Mouse (Mus musculus): ENCODE measurements around the gene Dlg4. TPM values are rescaled to one million over a fixed set of nuclear protein-coding genes. Genes with fewer than 3 reads are reported as not detected.
"Not testable (repeated sequence)": the region's sequence is repeated elsewhere in the genome, so short reads cannot be mapped to it uniquely, and the experiment has no call there.

The Dlg4 gene
- polyA plus RNA-seq, 1 experiment: 697 TPM

DNA sequence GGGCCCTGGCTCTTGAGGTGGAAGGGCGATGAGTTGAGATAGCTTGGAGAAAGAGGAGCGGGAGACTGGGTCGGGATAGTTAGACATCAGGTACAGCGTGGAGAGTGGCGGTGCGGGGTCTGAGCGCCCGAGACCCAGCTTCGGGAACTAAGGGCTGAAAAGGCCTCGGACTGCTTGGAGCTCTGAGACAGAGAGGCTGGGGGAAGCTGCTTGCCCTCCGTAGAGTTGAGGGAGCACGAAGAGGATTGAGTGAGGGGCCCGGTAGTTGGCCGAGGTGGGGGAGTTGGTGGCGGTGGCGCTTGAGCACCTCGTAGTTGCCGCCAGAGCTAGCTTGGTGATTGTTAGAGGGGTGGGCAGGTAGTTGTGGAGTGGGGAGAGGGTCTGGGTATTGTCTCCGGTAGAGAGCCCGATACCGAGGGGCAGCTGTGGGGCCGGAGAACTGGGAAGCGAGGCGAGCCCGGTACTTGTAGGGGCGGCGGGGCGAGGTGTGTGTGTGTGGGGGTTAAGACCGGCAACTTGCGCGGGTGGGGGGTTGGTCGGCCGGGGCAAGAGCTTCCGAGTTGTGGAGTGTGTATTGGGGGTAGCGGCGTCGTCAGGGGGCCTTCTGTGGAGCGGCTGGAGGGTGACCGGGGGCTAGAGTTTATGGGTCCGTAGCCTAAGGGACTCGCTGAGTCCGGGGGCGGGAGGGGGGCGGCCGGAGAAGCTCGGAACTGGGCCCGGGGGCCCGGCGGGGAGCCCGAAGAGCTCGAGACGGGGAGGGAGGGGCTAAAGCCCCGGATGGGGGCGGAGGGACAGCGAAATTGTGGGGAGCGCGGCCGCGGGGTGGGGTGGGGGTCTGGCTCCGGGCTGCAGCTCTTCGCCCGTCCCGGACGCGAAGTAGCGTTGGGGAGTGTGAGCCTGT lies 20.3 kb upstream of the Dlg4 start:
- no peak for DNase-seq (ENCODE audit: extremely low spot score in 1 of 2, low spot score in 1 of 2)

DNA sequence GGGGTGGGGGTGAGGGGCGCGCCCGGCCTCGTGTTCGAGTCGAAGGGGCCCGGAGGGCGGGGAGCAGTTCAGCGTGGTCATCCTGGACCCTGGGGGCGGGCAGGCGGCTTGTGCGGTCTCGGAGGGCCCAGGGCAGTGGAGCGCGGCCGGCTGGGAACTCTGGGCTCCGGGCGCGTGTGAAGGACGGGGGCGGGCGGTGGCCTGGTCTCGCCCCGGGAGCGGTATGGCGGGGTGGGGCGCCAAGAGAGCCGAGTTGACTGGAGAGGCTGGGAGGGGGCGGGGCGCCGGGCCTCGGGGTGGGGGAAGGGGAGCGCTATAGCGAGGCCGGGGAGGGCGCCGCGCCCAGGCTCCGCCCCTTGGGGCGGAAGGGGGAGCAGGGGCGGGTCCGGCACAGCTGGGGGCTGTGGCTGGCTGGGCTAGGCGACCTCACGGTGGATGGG lies 19.7 kb upstream of the Dlg4 start:
- peak in 1 of 2 experiments; percentile 63 for DNase-seq (ENCODE audit: extremely low spot score in 1 of 2, low spot score in 1 of 2)

DNA sequence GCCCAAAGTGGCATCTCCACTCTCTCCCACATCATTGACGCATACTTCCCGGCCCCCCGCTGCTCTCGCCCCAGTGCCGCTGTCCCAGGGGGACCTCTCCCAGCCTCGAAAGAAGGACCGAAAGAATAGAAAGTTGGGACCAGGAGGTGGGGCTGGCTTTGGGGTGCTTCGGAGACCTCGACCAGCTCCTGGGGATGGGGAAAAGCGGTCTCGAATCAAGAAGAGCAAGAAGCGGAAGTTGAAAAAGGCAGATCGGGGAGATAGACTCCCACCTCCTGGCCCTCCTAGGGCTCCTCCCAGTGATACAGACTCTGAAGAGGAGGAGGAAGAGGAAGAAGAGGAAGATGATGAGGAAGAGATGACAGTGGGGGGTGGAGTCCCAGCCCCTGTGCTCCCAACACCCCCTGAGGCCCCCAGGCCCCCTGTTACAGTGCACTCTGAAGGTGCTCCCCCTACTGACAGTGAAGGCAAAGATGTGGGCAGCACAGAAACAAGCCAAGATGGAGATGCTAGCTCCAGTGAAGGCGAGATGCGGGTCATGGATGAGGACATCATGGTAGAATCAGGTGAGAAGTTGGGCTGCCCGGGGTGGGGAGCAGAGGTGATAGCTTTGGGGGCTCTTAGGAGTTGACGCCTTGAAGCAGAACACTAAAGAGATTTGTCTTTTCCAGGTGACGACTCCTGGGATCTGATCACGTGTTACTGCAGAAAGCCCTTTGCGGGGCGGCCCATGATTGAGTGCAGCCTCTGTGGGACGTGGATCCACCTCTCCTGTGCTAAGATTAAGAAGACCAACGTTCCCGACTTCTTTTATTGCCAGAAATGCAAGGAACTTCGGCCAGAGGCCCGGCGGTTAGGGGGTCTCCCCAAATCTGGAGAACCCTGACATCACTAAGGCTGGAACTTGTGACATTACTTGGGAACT lies 17.9 kb upstream of the Dlg4 start:
- DNase-seq (ENCODE audit: extremely low spot score in 1 of 2, low spot score in 1 of 2): no peak

DNA sequence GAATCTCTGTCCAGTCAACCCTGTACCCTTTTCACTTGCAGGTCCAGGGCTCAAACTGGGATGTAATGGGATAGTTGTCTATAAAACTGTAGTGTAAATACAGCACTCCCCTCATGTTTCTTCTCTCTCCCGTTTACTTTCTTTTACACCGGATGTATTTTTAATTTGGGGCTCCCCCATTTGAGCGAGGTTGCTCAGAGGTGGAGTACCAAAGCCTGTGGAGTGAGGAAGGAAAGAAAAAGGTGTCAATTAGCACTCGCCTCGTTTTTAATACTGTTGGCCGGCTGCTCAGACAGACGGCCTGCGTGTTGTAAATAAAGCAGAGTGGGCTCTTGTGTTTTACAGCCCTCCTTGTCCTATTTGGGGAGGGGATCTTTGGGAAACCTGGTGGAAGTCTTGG lies 17.1 kb upstream of the Dlg4 start:
- DNase-seq (ENCODE audit: extremely low spot score in 1 of 2, low spot score in 1 of 2): no peak

DNA sequence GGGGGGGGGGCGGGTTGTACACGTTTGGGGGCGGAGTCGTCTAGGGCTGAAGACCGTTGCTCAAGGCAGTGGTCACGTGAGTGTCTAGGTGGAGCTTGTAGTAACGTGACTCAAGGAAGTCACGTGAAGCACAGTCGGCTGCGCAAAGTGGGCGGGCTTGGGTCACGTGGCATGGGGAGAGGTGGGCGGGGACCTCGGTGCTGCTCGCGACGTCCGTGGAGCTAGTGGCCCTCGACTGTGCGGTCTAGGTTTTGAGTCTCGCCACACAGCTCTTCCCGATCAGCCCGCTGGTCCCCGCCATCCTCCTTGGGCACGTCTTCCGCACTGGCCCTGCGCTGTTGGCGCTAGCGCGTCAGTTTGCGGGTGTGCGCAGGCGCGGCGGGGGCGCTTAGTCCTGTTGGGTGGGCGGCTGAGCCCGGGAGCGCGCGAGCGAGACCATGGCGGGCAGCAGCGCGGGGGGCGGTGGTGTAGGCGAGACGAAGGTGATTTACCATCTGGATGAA lies 16.3 kb upstream of the Dlg4 start, which contains the start of gene Dvl2:
TSS of gene Dvl2 (plus strand) at position 200 of the 503 bp plus-strand sequence.
- peak; percentile 90 to 93 for DNase-seq (ENCODE audit: extremely low spot score in 1 of 2, low spot score in 1 of 2)

DNA sequence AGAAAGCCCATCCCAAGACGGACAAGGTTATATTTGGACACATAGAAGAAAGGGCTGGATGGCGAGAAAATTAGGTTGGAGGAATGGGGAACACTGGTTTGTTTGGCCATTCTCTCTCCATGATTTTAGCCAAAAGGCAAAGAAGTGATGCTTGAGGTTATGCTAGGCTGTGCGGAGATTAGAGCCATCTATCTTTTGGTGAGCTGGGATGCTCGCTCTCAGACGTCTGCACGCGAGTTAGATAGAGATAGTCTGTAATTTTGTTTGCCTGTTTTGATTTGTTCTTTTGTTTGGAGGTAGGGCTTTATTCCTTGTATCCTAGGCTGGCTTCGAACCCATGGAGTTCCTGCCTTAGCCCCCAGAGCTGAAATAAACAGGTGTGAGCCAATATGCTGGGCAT lies 15.6 kb upstream of the Dlg4 start:
- DNase-seq (ENCODE audit: extremely low spot score in 1 of 2, low spot score in 1 of 2): no peak

DNA sequence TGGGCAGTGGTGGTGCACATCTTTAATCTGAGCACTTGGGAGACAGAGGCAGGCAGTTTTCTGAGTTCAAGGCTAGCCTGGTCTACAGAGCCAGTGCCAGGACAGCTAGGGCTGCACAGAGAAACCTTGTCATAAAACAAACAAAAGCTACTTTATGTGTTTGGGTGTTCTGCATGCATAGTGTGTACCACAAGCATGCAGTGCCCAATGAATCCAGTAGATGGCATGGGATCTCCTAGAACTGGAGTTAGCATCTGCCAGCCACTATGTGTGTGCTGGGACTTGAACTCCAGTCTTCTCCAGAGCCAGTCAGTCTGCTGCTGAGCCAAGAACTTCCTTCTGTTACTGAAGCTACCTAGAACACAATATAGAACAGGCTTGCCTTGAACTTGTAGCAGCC lies 14.9 kb upstream of the Dlg4 start:
- no peak for DNase-seq (ENCODE audit: extremely low spot score in 1 of 2, low spot score in 1 of 2)

DNA sequence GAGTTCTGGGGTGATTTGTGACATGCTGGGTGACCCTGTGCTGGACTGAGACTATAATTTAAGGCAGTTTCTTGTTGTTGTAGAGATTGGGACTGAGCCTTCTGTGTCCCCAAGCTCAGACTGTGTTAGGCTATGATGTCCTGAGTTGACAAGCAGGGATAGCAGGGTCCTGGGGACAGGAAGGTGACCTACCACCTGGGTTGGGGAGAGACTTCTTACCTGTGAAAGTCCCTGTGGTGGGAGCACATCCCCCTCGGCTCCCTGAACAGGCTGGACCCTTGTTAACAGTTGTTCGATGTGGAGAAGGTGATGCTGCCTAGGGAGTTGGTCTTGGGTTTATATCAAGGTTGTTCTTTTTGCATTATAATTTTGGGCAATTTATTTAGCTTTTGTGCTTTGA lies 14.3 kb upstream of the Dlg4 start:
- no peak for DNase-seq (ENCODE audit: extremely low spot score in 1 of 2, low spot score in 1 of 2)

DNA sequence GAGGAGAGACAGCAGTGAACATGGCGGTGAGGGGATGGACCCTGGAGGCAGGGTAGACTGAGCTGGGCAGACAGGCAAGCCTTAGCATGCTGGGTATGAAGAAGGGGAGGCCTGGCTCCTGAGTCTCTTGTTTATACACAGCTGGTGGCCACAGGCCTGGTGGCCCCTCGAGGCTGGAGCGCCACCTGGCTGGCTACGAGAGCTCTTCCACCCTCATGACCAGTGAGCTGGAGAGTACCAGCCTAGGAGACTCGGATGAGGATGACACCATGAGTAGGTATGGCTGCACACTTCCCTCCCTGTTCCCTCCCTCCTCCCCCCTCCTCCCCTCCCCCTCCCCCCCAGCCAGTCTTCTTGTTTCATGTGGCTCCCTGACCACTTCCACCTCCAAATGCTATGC lies 11.2 kb upstream of the Dlg4 start:
- DNase-seq (ENCODE audit: extremely low spot score in 1 of 2, low spot score in 1 of 2): no peak

DNA sequence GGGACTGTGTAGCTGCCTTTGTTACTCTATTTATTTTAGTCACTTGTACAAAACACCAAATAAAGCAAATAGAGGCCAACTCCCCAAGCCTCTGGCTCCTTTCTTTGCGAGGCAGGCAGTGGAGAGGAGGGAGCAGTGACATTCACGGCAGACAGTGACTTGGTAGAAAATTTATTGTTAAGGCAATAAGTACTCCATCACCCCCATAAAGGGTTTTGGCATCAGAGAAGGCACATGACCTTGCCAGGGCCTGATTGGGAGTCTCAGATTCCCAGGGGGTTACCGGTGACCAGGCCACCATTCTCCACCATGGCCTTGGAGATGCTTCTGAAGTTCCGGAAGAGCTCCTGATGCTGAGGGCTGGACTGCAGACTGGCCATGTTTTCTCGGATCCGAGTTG lies 6.7 kb upstream of the Dlg4 start:
- no peak for DNase-seq (ENCODE audit: extremely low spot score in 1 of 2, low spot score in 1 of 2)

DNA sequence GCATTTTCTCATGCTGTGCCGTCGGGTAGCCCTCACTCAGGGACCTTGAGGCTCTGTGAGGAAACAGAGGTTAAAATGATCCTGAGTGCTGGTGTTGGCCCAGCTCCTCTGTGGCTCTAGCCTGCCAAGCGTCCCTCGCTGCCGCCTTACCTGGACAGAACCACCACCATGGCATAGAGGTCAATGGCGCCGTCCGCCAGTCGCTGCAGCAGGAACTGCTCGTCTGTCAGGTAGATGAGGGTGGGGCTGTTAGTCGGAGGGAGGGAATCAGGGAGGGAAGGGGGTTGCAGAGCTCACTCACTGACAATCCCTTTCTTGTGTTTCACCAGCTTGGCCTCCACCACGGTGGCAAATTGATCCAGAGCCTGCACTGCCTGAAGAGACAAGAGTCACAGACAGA lies 6.2 kb upstream of the Dlg4 start:
- DNase-seq (ENCODE audit: extremely low spot score in 1 of 2, low spot score in 1 of 2): no peak

DNA sequence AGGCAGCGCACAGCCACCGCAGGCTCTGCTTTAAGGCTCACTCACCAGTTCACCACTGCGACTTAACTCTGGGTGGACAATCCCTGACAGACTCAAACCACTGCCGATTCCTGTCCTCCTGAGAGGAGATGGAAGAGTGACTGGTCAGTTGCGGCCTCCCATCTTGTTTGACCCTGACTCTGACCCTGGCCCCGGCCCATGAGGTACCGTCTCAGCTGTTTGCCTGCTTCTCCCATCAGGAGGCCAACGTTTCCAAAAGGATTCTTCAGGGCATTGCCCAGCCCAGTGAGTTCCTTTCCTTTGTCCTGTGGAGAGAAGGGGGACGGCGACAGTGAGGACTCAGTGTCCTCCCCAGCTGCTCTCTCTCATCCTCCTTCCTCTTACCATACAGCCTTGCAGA lies 5.8 kb upstream of the Dlg4 start:
- DNase-seq (ENCODE audit: extremely low spot score in 1 of 2, low spot score in 1 of 2): no peak

DNA sequence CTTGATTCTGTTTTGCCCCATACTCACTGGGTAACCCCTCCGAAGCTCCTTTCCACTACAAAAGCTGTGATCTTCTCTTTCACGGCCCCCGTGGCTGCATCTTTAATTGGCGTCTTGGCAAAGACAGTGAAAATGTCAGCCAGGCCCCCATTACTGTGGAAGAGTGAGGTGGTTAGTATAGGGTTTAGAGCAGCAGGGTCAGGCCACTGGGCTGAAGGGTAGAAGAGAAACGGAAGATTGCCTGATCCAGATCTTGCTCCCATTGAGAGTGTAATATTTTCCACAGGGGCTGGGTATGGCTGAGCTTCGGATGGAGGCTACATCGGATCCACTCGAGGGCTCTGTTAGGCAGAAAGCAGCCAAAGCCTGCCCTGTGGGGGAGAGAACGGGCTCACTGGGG lies 3.8 kb upstream of the Dlg4 start:
- no peak for DNase-seq (ENCODE audit: extremely low spot score in 1 of 2, low spot score in 1 of 2)

DNA sequence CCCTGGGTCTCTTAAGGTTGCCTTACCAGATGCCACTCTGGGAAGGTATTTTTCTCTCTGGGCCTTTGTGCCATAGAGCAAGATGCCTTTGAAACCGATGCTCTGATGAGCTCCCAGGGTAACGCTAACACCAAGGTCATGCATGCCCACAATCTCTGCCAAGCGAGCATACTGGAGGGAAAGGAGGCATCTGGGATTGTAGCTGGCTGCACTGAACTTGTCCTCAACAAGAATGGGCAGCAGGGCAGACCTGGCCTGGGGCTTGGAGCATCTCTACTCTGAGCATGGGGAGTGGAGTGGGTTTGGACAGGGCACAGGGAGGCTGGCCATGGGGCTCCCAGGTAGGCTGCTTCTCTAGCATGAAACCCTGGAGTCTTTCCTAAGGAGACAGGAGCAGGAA lies 3.3 kb upstream of the Dlg4 start:
- DNase-seq (ENCODE audit: extremely low spot score in 1 of 2, low spot score in 1 of 2): no peak

DNA sequence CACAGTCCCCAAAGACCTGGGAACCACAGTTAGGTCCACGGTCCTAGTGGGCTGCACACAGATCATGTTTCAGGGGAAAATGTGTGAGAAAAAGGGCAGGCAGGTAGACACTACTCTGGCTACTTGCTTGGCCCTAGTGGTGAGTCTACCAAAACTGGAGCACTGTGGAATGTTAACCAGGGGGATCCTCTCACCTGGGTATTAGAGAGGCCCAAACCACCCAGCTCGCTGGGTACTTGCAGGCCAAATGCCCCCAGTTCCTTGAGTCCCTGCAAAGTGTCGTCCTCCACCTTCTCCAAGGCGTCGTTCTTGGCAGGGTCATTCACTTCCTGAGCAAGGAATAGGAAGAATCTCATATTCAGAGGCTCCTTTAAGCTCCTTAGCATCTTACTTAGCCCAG lies 2.7 kb upstream of the Dlg4 start:
- DNase-seq (ENCODE audit: extremely low spot score in 1 of 2, low spot score in 1 of 2): no peak

DNA sequence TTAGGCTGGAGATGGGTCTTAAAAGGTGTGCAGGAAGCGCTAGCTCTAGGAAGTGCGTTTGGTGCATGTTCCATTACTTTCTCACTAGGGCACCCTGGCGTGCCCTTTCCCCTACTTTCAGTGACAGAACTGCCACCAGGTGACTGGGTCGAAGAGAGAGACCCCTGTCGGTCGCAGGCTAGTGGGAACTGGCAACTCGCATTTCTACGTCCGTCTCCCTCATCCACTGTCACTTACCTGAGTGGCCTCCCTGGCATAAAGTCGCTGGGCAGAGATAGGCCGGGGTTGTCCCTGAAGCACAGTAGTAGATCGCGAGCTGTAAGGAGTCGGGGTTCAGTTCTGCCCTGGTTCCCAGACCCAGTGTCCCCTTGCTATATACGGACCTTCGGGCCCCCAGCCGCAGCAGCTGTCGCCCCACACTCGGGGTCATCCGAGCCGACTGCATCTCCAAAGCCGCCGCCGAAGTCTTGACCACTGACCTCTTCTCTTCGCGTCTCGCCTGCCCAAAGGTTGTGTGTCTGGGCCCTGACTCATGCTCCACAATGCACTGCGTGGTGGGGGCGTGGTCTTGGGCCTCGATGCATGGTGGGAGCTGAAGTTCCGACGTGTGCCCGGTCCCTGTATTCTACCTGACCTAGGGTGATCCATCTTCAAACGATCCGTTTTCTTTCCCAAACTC lies 1.7 kb upstream of the Dlg4 start, which contains the start of gene Acadvl:
TSS of gene Acadvl (minus strand) at position 532 of the 679 bp plus-strand sequence.
- DNase-seq (ENCODE audit: extremely low spot score in 1 of 2, low spot score in 1 of 2): peak; percentile 72 to 89

DNA sequence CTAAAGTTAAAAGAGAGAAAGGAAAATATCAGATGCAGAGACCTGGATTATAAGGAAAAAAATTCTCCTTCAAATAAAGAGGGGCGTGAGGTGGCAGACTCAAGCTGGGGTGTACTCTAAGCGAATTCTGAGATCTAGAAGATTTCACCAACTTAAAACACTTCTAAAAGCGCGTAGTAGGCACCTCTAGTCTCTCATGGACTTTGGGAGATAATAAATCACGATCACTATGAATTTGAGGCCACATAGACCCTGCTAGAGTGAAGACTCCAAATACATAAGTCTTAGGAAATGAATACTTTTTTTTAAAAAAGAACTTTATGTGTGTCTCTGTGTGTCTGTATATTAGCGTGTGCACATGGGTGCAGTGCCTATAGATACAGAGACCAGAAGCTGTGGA lies 1.1 kb upstream of the Dlg4 start:
- DNase-seq (ENCODE audit: extremely low spot score in 1 of 2, low spot score in 1 of 2): no peak

DNA sequence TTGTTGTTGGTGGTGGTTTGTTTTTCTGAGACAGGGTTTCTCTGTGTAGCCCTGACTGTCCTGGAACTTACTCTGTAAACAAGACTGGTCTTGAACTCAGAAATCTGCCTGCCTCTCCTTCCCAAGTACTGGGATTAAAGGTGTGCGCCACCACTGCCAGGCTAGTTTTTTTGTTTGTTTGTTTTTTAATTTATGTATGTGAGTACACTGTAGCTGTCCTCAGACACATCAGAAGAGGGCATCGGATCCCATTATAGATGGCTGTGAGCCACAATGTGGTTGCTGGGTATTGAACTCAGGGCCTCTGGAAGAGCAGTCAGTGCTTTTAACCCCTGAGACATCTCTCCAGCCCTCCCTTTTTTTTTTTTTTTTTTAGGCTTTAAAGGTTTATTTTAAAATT lies 565 bp upstream of the Dlg4 start:
- DNase-seq (ENCODE audit: extremely low spot score in 1 of 2, low spot score in 1 of 2): not testable (repeated sequence)

DNA sequence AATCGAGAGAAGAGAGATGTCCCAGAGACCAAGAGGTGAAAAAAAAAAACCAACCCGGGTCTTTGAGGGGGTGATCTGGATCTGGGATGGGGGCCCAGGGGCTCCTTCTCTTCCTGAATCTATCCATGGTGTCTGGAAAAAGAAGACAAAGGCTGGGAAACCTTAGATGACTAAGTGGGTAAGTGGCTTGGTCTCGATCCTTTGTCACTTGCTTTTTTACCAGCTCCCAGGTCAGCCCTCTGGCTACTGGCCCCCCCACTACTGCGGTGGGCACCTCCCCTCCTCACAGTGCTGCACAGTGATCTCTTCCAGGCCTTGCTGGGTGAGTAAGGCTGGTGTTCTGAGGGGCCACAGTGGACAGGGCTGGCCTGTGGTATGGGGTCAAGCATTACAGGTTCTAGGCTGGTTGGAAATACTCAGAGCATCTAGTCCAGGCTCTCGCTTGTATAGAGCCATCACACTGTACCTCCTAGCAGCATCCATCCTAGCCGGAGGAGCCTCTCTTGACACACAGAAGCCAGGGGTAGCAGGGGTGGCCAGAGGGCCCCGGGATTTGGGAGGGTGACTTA lies 541 bp downstream of the Dlg4 start:
- DNase-seq (ENCODE audit: extremely low spot score in 1 of 2, low spot score in 1 of 2): no peak
